Mouse (Mus musculus): ENCODE data around the gene Sim2. TPM values are rescaled to one million over a fixed set of nuclear protein-coding genes. Genes with fewer than 3 reads are reported as not detected.

Sim2 gene
- polyA plus RNA-seq, 1 experiment from 2014 or later, result 1.8 TPM

- H3K9ac ChIP-seq, result no peak overlapping the region
- ATAC-seq (ENCODE audit: low FRiP score), result no peak
- H3K4me3 ChIP-seq, result no peak overlapping the region
- H3K36me3 ChIP-seq, result no peaks in the 10 kb centered on the region
- 0 out of 2 replicates have a peak, but pooled peaks cover 10% of the 10 kb centered on the region for H3K27me3 ChIP-seq
- H3K4me2 ChIP-seq (replicated peaks), result no peak overlapping the region
- 70% methylated on average over 9 of the region's 9 CpGs for WGBS
- 0 out of 2 replicates have a peak, but pooled peaks cover 3% of the 10 kb centered on the region for H3K9me3 ChIP-seq (replicated peaks)
- peaks cover 5% of the 10 kb centered on the region; the same call in 1 of the 2 replicates for H3K4me1 ChIP-seq
- H3K27ac ChIP-seq, result no peak overlapping the region
Measured at GRCm38 (mm10) chr16:94064211-94064610, 20.5 kb upstream of the Sim2 start.

DNA sequence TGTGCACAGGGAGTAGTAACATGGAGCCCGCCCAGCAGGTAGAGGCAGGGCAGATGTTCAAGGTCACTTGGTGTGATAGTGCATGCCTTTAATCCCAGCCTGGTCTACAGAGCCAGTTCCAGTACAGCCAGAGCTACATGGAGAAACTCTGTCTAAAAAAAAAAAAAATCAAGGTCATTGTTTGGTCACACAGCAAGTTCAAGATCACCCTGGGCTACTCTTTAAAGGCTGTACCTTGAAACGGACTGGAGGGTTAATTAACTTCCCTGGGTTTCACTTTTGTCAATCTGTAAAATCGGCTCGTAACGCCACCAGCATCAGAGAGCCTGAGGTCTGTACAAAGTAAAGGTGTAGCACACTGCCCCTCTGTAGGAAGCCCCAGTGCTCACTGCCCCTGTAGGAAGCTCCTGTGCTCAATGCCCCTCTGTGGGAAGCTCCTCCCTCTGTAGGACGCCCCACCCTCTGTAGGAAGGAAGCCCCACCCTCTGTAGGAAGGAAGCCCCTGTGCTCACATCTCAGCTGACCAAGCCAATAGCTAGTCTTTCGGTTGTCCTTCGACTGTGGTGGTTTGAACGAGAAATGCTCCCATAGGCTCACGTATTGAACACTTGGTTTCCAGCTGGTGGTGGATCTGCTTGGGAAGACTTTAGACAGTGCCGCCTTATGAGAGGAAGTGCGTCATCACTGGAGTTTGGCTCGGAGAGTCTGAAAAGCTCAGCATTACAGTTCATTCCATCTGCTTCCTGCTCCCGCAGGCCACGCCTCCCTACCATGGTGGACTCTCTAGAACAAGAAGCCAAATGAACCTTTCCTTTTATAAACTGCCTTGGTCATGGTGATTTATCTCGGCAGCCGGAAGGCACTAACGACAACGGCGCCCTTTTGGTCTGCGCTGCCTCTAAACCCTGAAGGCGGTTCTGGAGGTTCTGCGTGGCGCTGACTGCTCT is 18.7 kb upstream of the Sim2 start:
- Histone ChIP-seq H3K27ac (no peak overlapping the region), H3K9me3 (replicated peaks) (0 out of 2 replicates have a peak, but pooled peaks cover 3% of the 10 kb centered on the region), H3K36me3 (no peaks in the 10 kb centered on the region), H3K9ac (no peak overlapping the region), H3K4me1 (no peaks in the 10 kb centered on the region), H3K27me3 (peaks cover 10% of the 10 kb centered on the region; the same call in 1 of the 2 replicates), H3K4me3 (no peak overlapping the region), H3K4me2 (replicated peaks) (no peak overlapping the region)
- ATAC-seq (ENCODE audit: low FRiP score), result no peak
- WGBS, result 68% methylated on average over 24 of the region's 24 CpGs

DNA sequence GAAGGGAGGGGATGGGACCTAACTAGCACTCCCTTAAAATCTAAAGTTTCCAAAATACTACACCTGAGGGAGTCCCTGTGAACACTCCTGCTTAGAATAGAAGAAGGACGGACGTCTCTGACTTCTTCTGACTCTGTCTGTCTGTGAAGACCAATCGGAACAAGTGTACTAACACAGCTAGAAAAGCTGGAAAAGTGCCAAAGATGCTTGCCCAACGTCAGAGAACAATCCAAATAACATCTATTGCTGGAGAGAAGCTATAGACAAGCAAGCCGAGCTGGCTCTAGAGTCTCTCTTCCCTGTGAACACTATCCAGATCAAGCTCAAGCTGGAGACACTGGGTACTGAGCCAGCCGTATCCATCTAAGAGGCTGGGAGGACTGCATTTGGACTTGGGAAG is 18.0 kb upstream of the Sim2 start:
- H3K36me3 ChIP-seq, result no peaks in the 10 kb centered on the region
- H3K9ac ChIP-seq, result no peak overlapping the region
- ATAC-seq (ENCODE audit: low FRiP score), result no peak
- WGBS, result 75% methylated on average over 6 of the region's 6 CpGs
- no peak overlapping the region for H3K4me2 ChIP-seq (replicated peaks)
- no peak overlapping the region for H3K4me3 ChIP-seq
- H3K27ac ChIP-seq, result no peak overlapping the region
- peaks cover 16% of the 10 kb centered on the region for H3K27me3 ChIP-seq
- 0 out of 2 replicates have a peak, but pooled peaks cover 3% of the 10 kb centered on the region for H3K9me3 ChIP-seq (replicated peaks)
- H3K4me1 ChIP-seq, result 0 out of 2 replicates have a peak, but pooled peaks cover 4% of the 10 kb centered on the region

- Histone ChIP-seq H3K9ac (no peak overlapping the region), H3K9me3 (replicated peaks) (0 out of 2 replicates have a peak, but pooled peaks cover 3% of the 10 kb centered on the region), H3K4me3 (no peak overlapping the region), H3K4me2 (replicated peaks) (no peak overlapping the region), H3K27ac (no peak overlapping the region), H3K36me3 (no peaks in the 10 kb centered on the region), H3K27me3 (peaks cover 18% of the 10 kb centered on the region), H3K4me1 (0 out of 2 replicates have a peak, but pooled peaks cover 4% of the 10 kb centered on the region)
- no peak for ATAC-seq (ENCODE audit: low FRiP score)
- 46% methylated on average over 5 of the region's 5 CpGs for WGBS
Measured at GRCm38 (mm10) chr16:94067280-94067679, 17.5 kb upstream of the Sim2 start.

DNA sequence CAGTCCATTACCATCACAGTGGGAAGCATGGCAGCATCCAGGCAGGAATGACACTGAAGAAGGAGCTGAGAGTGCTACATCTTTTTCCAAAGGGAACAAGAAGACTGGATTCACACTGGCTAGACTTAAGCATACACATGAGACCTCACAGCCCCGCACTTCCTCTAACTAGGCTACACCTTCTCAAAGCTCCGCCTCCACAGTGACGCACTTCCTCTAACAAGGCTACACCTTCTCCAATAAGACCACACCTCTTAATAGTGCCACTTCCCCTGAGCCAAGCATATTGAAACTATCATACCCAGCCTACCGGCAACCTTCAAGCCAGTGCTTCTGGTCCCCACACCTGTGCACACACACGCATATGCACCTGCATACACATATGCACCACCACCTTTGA is 15.7 kb upstream of the Sim2 start:
- no peak overlapping the region for H3K27ac ChIP-seq
- H3K4me3 ChIP-seq, result no peak overlapping the region
- H3K9me3 ChIP-seq (replicated peaks), result 0 out of 2 replicates have a peak, but pooled peaks cover 3% of the 10 kb centered on the region
- no peaks in the 10 kb centered on the region for H3K36me3 ChIP-seq
- H3K4me1 ChIP-seq, result 0 out of 2 replicates have a peak, but pooled peaks cover 4% of the 10 kb centered on the region
- peaks cover 32% of the 10 kb centered on the region for H3K27me3 ChIP-seq
- no peak overlapping the region for H3K4me2 ChIP-seq (replicated peaks)
- no peak overlapping the region for H3K9ac ChIP-seq
- ATAC-seq (ENCODE audit: low FRiP score), result no peak
- WGBS, result 93% methylated on average over 5 of the region's 5 CpGs

DNA sequence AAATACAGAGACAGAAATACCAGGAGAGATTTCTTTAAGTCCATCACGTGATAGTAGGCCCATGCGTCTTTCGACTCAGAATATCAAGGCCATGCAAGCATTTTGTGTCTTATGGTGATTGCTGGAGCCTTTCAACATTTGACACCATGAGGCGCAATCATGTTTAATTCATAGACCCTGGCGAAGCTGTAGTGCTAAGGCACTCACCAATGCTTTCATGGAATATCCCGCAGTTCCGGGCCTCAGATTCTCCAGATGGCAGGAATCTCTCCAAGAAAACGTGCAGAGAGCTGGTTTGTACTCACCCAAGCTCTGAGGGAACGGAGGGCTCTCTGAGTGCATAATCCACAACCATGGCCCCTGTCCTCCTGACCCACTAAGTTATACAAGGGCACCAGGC is 13.8 kb upstream of the Sim2 start:
- Histone ChIP-seq H3K36me3 (no peaks in the 10 kb centered on the region), H3K4me1 (0 out of 2 replicates have a peak, but pooled peaks cover 4% of the 10 kb centered on the region), H3K27ac (no peak overlapping the region), H3K4me2 (replicated peaks) (no peak overlapping the region), H3K4me3 (no peak overlapping the region), H3K27me3 (peaks cover 44% of the 10 kb centered on the region), H3K9ac (no peak overlapping the region), H3K9me3 (replicated peaks) (0 out of 2 replicates have a peak, but pooled peaks cover 3% of the 10 kb centered on the region)
- no peak for ATAC-seq (ENCODE audit: low FRiP score)
- 55% methylated on average over 9 of the region's 9 CpGs for WGBS

DNA sequence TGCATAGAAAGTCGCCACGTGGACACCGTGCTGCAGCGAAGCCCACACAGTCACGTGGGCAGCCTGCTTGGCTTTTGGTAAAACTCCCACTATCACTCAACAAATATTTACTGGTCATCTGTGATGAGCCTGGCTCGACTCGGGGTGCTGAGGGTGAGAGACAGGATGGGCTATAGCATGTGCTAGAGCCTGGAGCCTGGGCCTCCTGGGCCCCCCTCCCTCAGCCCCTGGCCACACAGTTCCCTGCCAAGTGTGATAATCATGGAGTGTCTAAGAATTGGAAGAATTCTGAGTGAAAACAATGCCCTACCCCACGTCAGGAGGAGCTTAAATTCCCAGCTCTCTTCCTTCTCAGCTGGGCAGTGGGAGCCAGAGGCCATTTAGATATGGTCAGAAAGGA is 13.3 kb upstream of the Sim2 start:
- H3K36me3 ChIP-seq, result no peaks in the 10 kb centered on the region
- H3K4me2 ChIP-seq (replicated peaks), result no peak overlapping the region
- no peak overlapping the region for H3K4me3 ChIP-seq
- WGBS, result 69% methylated on average over 8 of the region's 8 CpGs
- no peak overlapping the region for H3K9ac ChIP-seq
- H3K27me3 ChIP-seq, result peaks cover 48% of the 10 kb centered on the region
- H3K4me1 ChIP-seq, result 0 out of 2 replicates have a peak, but pooled peaks cover 4% of the 10 kb centered on the region
- 0 out of 2 replicates have a peak, but pooled peaks cover 3% of the 10 kb centered on the region for H3K9me3 ChIP-seq (replicated peaks)
- no peak overlapping the region for H3K27ac ChIP-seq
- ATAC-seq (ENCODE audit: low FRiP score), result no peak

- Histone ChIP-seq H3K4me1 (peaks cover 5% of the 10 kb centered on the region; the same call in 1 of the 2 replicates), H3K9ac (no peak overlapping the region), H3K27ac (no peak overlapping the region), H3K9me3 (replicated peaks) (no peaks in the 10 kb centered on the region), H3K4me2 (replicated peaks) (no peak overlapping the region), H3K27me3 (peaks cover 80% of the 10 kb centered on the region), H3K4me3 (no peak overlapping the region), H3K36me3 (no peaks in the 10 kb centered on the region)
- WGBS, result 35% methylated on average over 19 of the region's 19 CpGs
- ATAC-seq (ENCODE audit: low FRiP score), result no peak
Measured at GRCm38 (mm10) chr16:94075362-94076027, 9.2 kb upstream of the Sim2 start.

DNA sequence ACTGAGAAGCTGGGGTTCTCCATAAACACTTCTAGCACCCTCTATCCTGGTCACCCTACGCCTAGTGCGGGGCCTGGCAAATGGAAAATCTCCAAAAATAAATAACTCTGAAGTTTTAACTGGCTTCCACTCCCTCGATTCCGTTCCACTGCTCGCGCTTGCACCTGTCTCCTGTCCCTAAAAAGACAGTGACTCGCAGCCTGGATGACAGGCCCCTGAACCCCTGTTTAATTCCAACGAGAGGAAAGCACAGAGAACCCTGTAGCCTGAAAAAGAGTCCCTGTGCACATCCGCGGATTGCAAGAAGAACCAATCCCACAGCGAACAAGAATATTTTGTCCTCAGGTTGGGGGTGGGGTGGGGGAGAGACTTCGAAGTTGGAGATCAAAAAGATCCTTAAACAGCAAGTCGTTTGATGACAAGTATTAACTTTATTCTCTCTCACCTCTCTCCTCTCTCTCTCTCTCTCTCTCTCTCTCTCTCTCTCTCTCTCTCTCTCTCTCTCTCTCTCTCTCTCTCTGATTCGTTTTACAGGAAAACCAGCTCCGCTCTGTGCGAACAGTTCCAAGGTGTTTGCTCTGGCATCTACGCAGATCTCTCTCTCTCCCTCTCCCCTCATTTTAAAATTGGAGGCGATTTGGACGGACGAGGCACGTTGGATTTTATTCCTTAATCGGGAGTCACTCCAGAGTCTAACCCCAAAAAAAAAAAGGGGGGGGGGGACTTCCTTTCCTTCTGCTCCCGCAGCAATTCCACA is 6.2 kb upstream of the Sim2 start:
- ATAC-seq (ENCODE audit: low FRiP score), result no peak
- Histone ChIP-seq H3K4me3 (no peak overlapping the region), H3K9ac (no peak overlapping the region), H3K4me1 (peaks cover 2% of the 10 kb centered on the region; the same call in 1 of the 2 replicates), H3K27me3 (peaks cover 90% of the 10 kb centered on the region), H3K27ac (no peak overlapping the region), H3K9me3 (replicated peaks) (no peaks in the 10 kb centered on the region), H3K36me3 (no peaks in the 10 kb centered on the region), H3K4me2 (replicated peaks) (no peak overlapping the region)
- 3% methylated on average over 23 of the region's 23 CpGs for WGBS

DNA sequence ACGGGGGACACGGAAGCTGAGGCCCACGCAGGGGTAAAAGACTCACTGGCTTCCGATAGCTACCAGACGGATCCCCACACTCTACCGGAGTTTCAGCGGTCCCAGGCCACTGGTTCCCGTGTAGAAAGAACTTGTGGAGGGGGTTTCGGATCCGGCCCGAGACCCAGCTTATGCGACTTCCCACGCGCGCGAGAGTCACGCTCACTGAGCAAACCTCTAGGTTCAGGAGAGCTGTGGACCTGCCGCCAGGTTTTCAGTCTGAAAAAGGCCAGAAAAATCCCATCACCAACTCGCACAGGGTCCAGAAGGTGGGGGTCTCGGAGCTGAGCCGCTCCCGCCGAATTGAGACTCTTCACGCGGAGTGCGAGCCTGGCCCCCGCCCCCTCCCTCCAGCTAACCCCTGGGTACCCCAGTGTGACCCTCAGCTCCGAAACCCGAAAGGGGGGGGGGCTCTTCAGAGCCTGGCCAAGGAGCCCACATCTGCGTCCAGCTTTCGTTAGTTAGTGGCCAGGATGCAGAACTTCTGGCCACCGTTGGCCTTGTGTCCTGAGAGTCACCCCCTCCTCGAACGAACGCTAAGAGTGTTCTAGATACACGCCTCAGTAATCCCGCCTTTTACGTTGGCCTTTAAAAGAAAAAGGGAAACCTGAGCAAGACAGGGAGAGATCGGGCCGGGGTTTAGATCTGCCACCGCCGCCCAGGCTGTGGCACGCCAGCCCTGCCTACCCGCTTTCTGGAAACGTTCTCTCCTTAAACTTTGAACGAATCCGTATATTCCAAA is 5.5 kb upstream of the Sim2 start:
- Histone ChIP-seq H3K36me3 (no peaks in the 10 kb centered on the region), H3K4me3 (no peak overlapping the region), H3K4me2 (replicated peaks) (no peak overlapping the region), H3K9ac (no peak overlapping the region), H3K4me1 (peaks cover 2% of the 10 kb centered on the region; the same call in 1 of the 2 replicates), H3K27me3 (peaks cover 90% of the 10 kb centered on the region), H3K9me3 (replicated peaks) (no peaks in the 10 kb centered on the region), H3K27ac (no peak overlapping the region)
- WGBS, result 1% methylated on average over 45 of the region's 47 CpGs
- no peak for ATAC-seq (ENCODE audit: low FRiP score)

- no peaks in the 10 kb centered on the region for H3K9me3 ChIP-seq (replicated peaks)
Measured at GRCm38 (mm10) chr16:94079856-94080555, 4.7 kb upstream of the Sim2 start.

More at GRCm38 (mm10) chr16:94079856-94080555, 4.7 kb upstream of the Sim2 start:
- no peak overlapping the region for H3K4me3 ChIP-seq
- peaks cover 5% of the 10 kb centered on the region for H3K4me1 ChIP-seq
- ATAC-seq (ENCODE audit: low FRiP score), result no peak
- H3K4me2 ChIP-seq (replicated peaks), result no peak overlapping the region
- H3K27ac ChIP-seq, result no peak overlapping the region
- WGBS, result 2% methylated on average over 13 of the region's 13 CpGs
- H3K36me3 ChIP-seq, result no peaks in the 10 kb centered on the region
- H3K27me3 ChIP-seq, result peaks cover 94% of the 10 kb centered on the region
- no peak overlapping the region for H3K9ac ChIP-seq

All from hindbrain, embryonic 12.5 days (tissue).